Mouse (Mus musculus): ENCODE results near the gene Olfr1170. TPM values are rescaled to one million over a fixed set of nuclear protein-coding genes. Genes with fewer than 3 reads are reported as not detected.

Gene Olfr1170
- not detected for total RNA-seq (2023)

GRCm38 (mm10) chr2:88228234-88228633, at the start of gene Olfr1170:
Olfr1170 (minus strand) TSS chr2:88228334.

GRCm38 (mm10) chr2:88181580-88181979, 46.6 kb downstream of the Olfr1170 start, which contains the start of gene Olfr1168:
Olfr1168 (plus strand) TSS chr2:88181880.

Other genes starting within 250 kb of the Olfr1170 start
- gene Olfr1158, start 238.2 kb downstream of the Olfr1170 start, total RNA-seq (2023), result not detected
- not detected for gene Olfr1160, start 220.1 kb downstream of the Olfr1170 start, total RNA-seq (2023)
- not detected for gene Olfr1161, start 205.6 kb downstream of the Olfr1170 start, total RNA-seq (2023)
- gene Olfr73, start 190.6 kb downstream of the Olfr1170 start, total RNA-seq (2023), result not detected
- not detected for gene Olfr1162, start 177.2 kb downstream of the Olfr1170 start, total RNA-seq (2023)
- gene Olfr1163, start 156.5 kb downstream of the Olfr1170 start, total RNA-seq (2023), result not detected
- not detected for gene Olfr1164, start 134.4 kb downstream of the Olfr1170 start, total RNA-seq (2023)
- not detected for gene Olfr1166, start 100.1 kb downstream of the Olfr1170 start, total RNA-seq (2023)
- not detected for gene Olfr1167, start 73.1 kb downstream of the Olfr1170 start, total RNA-seq (2023)
- gene Olfr1168, start 46.5 kb downstream of the Olfr1170 start, total RNA-seq (2023), result not detected
- not detected for gene Olfr1173, start 51.5 kb upstream of the Olfr1170 start, total RNA-seq (2023)
- not detected for gene Olfr1174-ps, start 86.8 kb upstream of the Olfr1170 start, total RNA-seq (2023)
- gene Olfr1175-ps, start 98.9 kb upstream of the Olfr1170 start, total RNA-seq (2023), result not detected
- not detected for gene Olfr1176, start 108.4 kb upstream of the Olfr1170 start, total RNA-seq (2023)
- gene Olfr1177-ps, start 118.2 kb upstream of the Olfr1170 start, total RNA-seq (2023), result not detected
- gene Olfr1178, start 158.7 kb upstream of the Olfr1170 start, total RNA-seq (2023), result not detected
- gene Olfr1179, start 178.1 kb upstream of the Olfr1170 start, total RNA-seq (2023), result not detected
- gene Olfr1180, start 190.8 kb upstream of the Olfr1170 start, total RNA-seq (2023), result not detected
- gene Olfr1181, start 197.8 kb upstream of the Olfr1170 start, total RNA-seq (2023), result not detected
- gene Gm13757, start 220.8 kb upstream of the Olfr1170 start, total RNA-seq (2023), result not detected
- gene Olfr1183, start 226.5 kb upstream of the Olfr1170 start, total RNA-seq (2023), result not detected

Measured in CD4-positive naive resting alpha-beta T cell, adult 57 days (primary cell).